Mouse (Mus musculus) gastrocnemius, postnatal 36 days (tissue): ENCODE results near the gene Rnf144b. TPM values are rescaled to one million over a fixed set of nuclear protein-coding genes. Genes with fewer than 3 reads are reported as not detected.

Experiments
- total RNA-seq, 2 experiments: library from RNA; stranded (reverse); gene quantifications; 2 replicates each; pipeline ENCODE4 v1.2.3; 2021

Rnf144b gene
- total RNA-seq, 2 experiments from 2014 or later = 19.8 to 20.3 TPM

Other genes with a start within 250 kb of the Rnf144b start
- 10 to 100 TPM; 73.1 to 81.3 TPM for gene Kif13a, start 192.8 kb upstream of the Rnf144b start, total RNA-seq
- 1 to 10 TPM; 3.5 to 4.2 TPM for gene Nhlrc1, start 107.8 kb upstream of the Rnf144b start, total RNA-seq
- gene Kdm1b, start 79.2 kb upstream of the Rnf144b start, total RNA-seq = 1 to 10 TPM; 5.8 to 7.0 TPM
- gene Tpmt, start 77.9 kb upstream of the Rnf144b start, total RNA-seq = 1 to 10 TPM; 2.7 to 4.6 TPM
- gene Dek, start 16.5 kb upstream of the Rnf144b start, total RNA-seq = 10 to 100 TPM; 27.1 to 36.0 TPM